Mouse (Mus musculus) frontal cortex, postnatal 25 days (tissue): ENCODE data around the gene Gm8871.
"Not testable (repeated sequence)": the region's sequence is repeated elsewhere in the genome, so short reads cannot be mapped to it uniquely, and the experiment has no call there.

ENCODE experiments used
- DNase-seq, 2 experiments: peaks; one replicate each; pipeline ENCODE4 v3.0.0; 2022; ENCODE audit warnings: low spot score in 2 of 2

The Gm8871 gene

GRCm38 (mm10) chr5:10947505-10947904, at the start of gene Gm8871, which contains the start of gene Gm8857:
Gm8871 (plus strand) TSS chr5:10947805.
Gm8857 (plus strand) TSS chr5:10947807.
- not testable (repeated sequence) for DNase-seq

DNA sequence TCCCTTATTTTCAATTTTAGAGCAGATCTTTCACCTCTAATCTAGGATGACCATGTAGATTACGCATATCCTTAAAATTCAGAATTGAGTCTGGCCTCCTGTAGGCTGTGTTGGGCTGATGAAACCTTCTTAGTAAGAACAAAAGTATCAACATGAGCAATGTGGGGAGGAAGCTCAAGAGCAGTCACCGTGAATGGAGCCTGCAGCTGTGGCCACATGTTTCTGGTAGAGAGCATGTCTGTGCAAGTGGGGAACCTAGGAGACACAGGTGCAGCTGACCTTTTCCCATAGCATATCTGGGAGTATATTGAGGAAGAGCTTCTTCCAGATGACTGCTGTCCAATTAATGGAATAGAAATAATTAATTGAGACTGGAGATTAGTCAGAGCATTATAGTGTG, 5.9 kb downstream of the Gm8871 start:
- not testable (repeated sequence) for DNase-seq

GRCm38 (mm10) chr5:10958057-10958456, 10.5 kb downstream of the Gm8871 start:
- not testable (repeated sequence) for DNase-seq
